ENCODE assay signal across 16 mouse cellular contexts in genomic region chr19:60073328-60073727, GRCm38 (mm10).
DNase-seq lines count a peak whose midpoint lies in the region.
"Had no signal": no experiment of that assay in that cellular context is flagged by ENCODE, and none has a peak within 500 bp of the region (broad histone marks: within the 10 kb centered on the region; RNA-seq: fewer than 3 reads in every experiment).

No protein-coding gene starts in this region.

- peak; percentile 98 for DNase-seq in heart, adult 11 months
- no peak for DNase-seq in heart, embryonic 10.5 days (ENCODE audit: low spot score)
- DNase-seq in Muller cell, postnatal 12 days (ENCODE audit: inconsistent ontology term) = peak; percentile 70
- DNase-seq in heart, postnatal 25 days (ENCODE audit: low spot score) = peak; percentile 28
- DNase-seq in lung, postnatal 25 days (ENCODE audit: low spot score) = peak; percentile 79
- no peak for DNase-seq in left cerebral cortex, postnatal 4 days
- DNase-seq in right cerebral cortex, postnatal 10 days (ENCODE audit: low spot score in 2 of 2) = no peak
- DNase-seq in right cerebral cortex, postnatal 25 days = no peak
- DNase-seq: cerebellum, adult 18-20 months; kidney, adult 18-20 months; retina, postnatal 1 day; thymus, postnatal 4 days had no signal

- intact Hi-C loops in heart, postnatal 25 days (cut with DNase I) = no loop called here
- intact Hi-C loops in left cerebral cortex, postnatal 4 days (cut with DNase I) = no loop called here

- H3K27ac ChIP-seq in heart, embryonic 10.5 days = no peak overlapping the region
- H3K27ac ChIP-seq: forebrain, embryonic 15.5 days; hindbrain, embryonic 14.5 days; liver, embryonic 12.5 days; neural tube, embryonic 15.5 days had no signal

- WGBS in heart, embryonic 10.5 days = 52% methylated on average over 1 of the region's 1 CpGs

- H3K36me3 ChIP-seq in heart, embryonic 10.5 days = no peaks in the 10 kb centered on the region
- H3K36me3 ChIP-seq: forebrain, embryonic 15.5 days; liver, embryonic 12.5 days; neural tube, embryonic 15.5 days had no signal

- H3K4me3 ChIP-seq in heart, embryonic 10.5 days = no peak overlapping the region
- H3K4me3 ChIP-seq: forebrain, embryonic 15.5 days; liver, embryonic 12.5 days; neural tube, embryonic 15.5 days had no signal

- no peaks in the 10 kb centered on the region for H3K4me1 ChIP-seq in heart, embryonic 10.5 days
- H3K4me1 ChIP-seq: forebrain, embryonic 15.5 days; liver, embryonic 12.5 days; neural tube, embryonic 15.5 days had no signal

- no peaks in the 10 kb centered on the region for H3K27me3 ChIP-seq in heart, embryonic 10.5 days (ENCODE audit: insufficient read depth, poor library complexity, severe bottlenecking)
- H3K27me3 ChIP-seq: forebrain, embryonic 15.5 days; liver, embryonic 12.5 days; neural tube, embryonic 15.5 days had no signal

- H3K9me3 ChIP-seq in heart, embryonic 10.5 days = no peaks in the 10 kb centered on the region
- H3K9me3 ChIP-seq: forebrain, embryonic 15.5 days; liver, embryonic 12.5 days; neural tube, embryonic 15.5 days had no signal

Comparison
In these comparisons a context has a peak if more than half of its experiments do, and no peak if none do; other contexts are left out.
1. DNase-seq: peak in heart, adult 11 months (single experiment), Muller cell, postnatal 12 days (single experiment), heart, postnatal 25 days (single experiment) and lung, postnatal 25 days (single experiment); none in heart, embryonic 10.5 days (single experiment), left cerebral cortex, postnatal 4 days (single experiment), right cerebral cortex, postnatal 10 days (0 of 2) and right cerebral cortex, postnatal 25 days (single experiment).